Mouse (Mus musculus) embryonic stem cell, embryonic (primary cell): ENCODE results near the gene Gm20870.
"Not testable (repeated sequence)": the region's sequence is repeated elsewhere in the genome, so short reads cannot be mapped to it uniquely, and the experiment has no call there.

Source experiments
- CTCF ChIA-PET, 4 experiments: fragments of 300-600 bp in 2 of 4; fragments of 350-600 bp in 2 of 4; sonication (Branson Sonifier 250); formaldehyde crosslinking; loops; one replicate each; lab custom pipeline; 2022; ENCODE audit warnings: inconsistent platforms in 2 of 4; lab: Charles Lee
- POLR2A ChIA-PET, 4 experiments: fragments of 300-600 bp in 2 of 4; fragments of 350-600 bp in 2 of 4; sonication (Branson Sonifier 250); formaldehyde crosslinking; loops; one replicate each; lab custom pipeline; 2022; ENCODE audit warnings: antibody characterized with exemption in 4 of 4, inconsistent platforms in 1 of 4; lab: Charles Lee

Gene Gm20870

DNA sequence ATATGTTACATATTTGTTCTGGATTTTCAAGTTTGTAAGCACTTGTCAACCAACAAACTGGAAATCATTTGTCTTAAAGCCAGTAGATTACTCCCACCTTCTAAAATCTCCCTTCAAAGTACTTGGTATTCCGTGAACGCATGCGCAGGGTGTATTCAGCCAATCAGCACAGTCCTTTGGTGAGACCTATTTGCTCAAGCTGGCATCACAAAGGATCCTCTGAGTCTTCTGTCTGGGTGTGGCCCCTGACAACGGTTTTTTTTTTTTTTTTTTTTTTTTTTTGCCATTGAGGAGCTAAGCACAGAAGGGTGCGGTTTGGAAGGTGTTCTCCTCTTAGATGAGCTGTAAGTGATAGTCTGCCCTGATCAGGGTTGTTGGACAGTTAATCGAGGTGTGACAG, at the start of gene Gm20870:
Gene Gm20870, plus strand, starts transcription at position 301 of the 400 bp plus-strand sequence.
- POLR2A ChIA-PET, CTCF ChIA-PET: not testable (repeated sequence)
